Mouse (Mus musculus) large intestine, adult 2 months (tissue): Measurements from ENCODE around the gene F11r. TPM values are rescaled to one million over a fixed set of nuclear protein-coding genes. Genes with fewer than 3 reads are reported as not detected.

ENCODE experiments used
- DNase-seq: peaks from one replicate; pipeline ENCODE4 v3.0.0-alpha.2; 2012; ENCODE audit warnings: low read depth, low spot score
- WGBS: fragments of 180-500 bp; shearing (Covaris S2); methylation state at CpG from one replicate; pipeline ENCODE4 v1.1.7; 2018; 5-methylcytosine and 5-hydroxymethylcytosine counted together
- polyA plus RNA-seq: library from polyadenylated mRNA; depleted of rRNA; stranded (reverse); fragments of >200 nt; gene quantifications from 2 replicates; pipeline ENCODE4 v1.2.3, GENCODE M21; 2012; rRNA removed

The F11r gene
- polyA plus RNA-seq = 160 and 191 TPM in 2 replicates

GRCm38 (mm10) chr1:171437264-171438013 lies at the start of gene F11r:
TSS of gene F11r (plus strand) at chr1:171437535.
- 2% methylated on average over 46 of the region's 46 CpGs for WGBS

DNA sequence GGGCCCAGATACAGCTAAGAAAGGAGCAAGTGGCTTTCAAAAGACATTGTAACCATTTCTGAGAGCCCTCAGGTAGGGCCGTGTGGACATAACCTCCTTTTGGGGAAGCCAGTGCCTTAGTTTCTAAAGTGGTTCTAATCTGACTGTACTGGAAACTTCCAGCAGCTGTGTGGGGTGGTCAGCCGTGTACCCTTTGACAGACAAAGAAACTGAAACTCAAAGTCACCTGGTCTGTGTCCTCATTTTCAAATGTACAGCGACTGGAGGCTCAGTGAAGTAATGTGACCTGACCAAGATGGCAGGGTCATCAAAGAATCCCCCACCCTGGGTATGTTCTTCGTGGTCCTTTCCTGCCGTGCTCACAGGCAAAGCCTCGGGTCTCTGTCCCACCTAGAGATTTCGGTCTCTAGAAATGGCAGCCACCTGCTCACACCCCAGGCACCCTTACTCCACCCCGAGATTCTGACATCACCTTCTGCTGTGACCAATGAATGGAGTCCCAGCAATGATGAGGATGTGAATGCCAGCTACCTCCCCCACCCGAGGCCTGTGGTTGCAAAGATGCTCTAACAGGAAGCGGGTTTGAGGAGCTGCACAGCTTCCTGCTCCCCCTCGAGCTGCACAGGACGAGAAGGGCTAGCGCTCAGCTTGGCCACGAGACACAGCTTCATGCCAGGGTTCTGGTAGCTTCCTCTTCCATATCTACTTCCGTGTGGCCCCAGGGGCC lies 48.8 kb upstream of the F11r start, which contains the start of gene Arhgap30:
Arhgap30 (plus strand) TSS at position 579 of the 727 bp plus-strand sequence.
- WGBS = 77% methylated on average over 15 of the region's 15 CpGs
- no peak for DNase-seq

More at GRCm38 (mm10) chr1:171437264-171438013, at the start of gene F11r:
- peak; percentile 100 for DNase-seq

GRCm38 (mm10) chr1:171390101-171390500 lies 47.2 kb upstream of the F11r start:
- DNase-seq = no peak
- WGBS = 54% methylated on average over 4 of the region's 4 CpGs

DNA sequence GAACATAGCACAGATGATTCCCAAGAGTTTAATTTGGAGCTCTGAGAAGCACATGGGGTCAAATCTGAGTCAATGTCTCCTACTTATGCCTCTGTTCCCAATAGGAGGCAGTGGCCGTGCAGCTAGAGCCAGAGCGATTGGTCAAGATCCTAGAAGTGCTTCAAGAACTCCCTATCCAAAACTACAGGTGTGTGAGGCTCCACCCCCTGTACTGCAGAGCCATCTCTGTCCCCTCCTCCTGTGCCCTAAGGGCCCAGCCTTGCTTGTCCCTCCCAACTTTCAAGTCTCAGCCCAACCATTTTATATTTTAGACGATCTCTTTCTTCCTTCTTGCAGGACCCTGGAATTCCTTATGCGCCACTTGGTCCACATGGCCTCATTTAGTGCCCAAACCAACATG lies 35.5 kb upstream of the F11r start:
- DNase-seq = no peak
- 84% methylated on average over 4 of the region's 4 CpGs for WGBS

DNA sequence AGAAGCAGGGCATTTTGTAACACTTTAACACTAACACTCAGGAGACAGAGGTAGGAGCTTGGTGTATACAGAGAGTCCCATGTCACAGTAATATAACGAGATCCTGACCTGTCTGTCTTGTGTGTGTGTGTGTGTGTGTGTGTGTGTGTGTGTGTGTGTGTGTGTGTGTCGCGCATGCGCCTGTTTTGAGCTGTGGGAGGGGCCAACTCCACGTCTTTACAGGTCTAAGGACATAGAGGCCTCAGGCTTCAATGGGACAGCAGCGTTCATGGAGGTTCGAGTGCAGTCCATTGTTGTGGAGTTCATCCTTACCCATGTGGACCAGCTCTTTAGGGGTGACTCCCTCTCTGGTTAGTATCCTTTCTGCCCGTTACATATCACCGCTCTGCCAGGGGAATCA lies 34.3 kb upstream of the F11r start:
- 81% methylated on average over 9 of the region's 9 CpGs for WGBS
- DNase-seq = no peak

DNA sequence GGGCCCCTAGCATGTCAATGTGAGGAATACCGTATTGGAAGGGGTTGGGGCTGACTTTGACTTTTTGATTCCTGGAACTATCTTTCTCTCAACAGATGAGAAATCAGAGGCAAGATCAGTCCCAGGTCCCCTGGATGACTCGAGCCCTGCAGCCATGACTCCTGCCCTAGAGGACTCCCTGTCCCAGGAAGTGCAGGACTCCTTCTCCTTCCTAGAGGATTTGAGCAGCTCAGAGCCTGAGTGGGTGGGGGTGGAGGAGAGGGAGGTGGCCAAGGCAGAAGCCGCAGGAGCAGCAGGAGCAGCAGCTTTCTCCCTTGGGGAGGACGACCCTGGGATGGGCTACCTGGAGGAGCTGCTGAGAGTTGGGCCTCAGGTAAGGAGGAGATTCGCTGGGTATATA lies 30.1 kb upstream of the F11r start:
- DNase-seq = no peak
- WGBS = 73% methylated on average over 5 of the region's 5 CpGs

DNA sequence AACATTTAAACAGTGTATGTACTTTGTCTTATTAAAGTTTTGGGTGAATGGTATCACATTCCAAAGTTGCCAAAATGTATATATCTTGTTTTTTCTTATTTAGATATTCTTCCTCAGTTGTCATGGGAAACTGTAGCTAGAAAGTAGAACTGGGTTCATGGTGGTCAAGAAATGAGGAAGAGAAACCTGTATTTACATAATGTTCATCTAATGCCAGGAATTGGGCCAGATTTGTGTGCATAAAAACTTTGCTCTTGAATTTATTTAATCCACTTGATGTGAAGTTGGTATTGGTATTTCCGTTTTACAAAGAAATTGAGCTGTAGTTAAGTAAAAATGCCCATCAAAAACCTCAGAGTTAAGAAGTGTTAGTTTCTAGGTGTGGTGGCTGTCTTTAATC lies 27.1 kb upstream of the F11r start:
- 98% methylated on average over 1 of the region's 1 CpGs for WGBS
- no peak for DNase-seq

DNA sequence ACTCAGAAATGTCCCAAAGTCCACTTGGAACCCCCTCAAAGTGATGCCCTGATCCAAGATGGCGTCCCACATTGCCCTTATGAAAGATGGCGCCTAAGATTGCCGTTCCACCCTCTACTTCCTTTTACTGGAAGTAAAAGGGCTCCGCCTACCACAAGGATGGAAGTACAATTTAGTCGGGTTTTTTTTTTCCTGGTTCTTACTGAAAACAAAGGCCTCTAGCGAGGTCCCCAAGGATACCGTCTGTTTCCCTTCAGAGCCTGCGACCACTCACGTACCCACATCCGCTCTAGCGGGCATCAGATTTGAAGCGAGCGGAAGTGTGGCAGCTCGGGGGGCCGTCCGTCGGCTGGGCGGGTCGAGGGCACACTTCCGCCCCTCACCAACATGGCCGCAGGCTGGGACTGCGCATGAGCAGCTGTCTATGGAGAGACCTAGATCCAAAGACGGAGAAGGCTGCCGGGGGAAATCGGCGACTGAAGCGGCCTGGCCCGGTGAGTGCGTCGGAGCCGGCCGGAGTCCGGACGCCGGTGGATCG lies 26.3 kb upstream of the F11r start, which contains the start of gene Usf1:
Usf1 (plus strand) TSS at position 367 of the 538 bp plus-strand sequence.
- DNase-seq = no peak
- WGBS = 1% methylated on average over 36 of the region's 36 CpGs

GRCm38 (mm10) chr1:171411492-171411941 lies 25.8 kb upstream of the F11r start:
- no peak for DNase-seq
- under 1% methylated on average over 39 of the region's 39 CpGs for WGBS

DNA sequence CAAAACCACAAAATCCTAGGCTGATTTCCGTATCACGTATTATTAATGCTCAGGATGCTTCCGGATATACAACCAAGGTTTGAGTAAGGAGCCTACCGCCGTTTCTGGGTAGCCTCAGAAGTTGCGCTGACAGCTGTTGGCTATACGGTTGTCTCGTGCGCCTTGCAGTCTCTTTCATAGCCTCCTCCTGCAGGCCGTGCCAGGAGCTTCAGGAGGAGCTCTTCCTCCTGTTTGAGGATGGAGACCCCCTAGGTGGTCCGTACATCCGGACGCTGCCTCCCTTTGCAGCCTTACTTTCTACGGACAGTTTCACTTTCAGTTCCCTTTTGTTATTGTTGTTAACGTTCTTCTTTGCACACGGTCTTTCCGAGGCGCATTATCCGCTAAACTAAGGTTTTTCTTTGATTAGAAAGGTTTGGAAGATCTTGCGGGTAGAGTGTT lies 25.3 kb upstream of the F11r start:
- DNase-seq = no peak
- under 1% methylated on average over 20 of the region's 20 CpGs for WGBS

DNA sequence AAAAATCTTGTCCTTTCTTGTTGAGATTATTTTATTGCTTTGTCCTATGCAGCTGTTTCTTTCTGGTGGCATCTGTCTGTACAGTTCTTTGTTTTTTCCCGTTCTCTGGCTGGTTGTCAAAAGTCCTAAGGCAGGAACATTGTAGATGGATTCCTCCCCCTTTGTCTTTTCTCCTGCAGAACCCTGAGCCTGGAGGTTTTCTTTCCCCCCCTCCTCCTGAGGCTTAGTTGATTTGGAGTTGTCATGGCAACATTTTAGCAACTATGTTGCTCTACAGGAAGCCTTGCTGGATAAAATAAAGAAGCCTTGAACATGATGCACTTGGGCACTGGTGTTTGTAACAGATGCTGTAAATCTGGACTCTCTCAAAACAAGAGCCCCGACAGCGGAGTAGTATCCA lies 24.9 kb upstream of the F11r start:
- WGBS = 37% methylated on average over 3 of the region's 3 CpGs
- no peak for DNase-seq

DNA sequence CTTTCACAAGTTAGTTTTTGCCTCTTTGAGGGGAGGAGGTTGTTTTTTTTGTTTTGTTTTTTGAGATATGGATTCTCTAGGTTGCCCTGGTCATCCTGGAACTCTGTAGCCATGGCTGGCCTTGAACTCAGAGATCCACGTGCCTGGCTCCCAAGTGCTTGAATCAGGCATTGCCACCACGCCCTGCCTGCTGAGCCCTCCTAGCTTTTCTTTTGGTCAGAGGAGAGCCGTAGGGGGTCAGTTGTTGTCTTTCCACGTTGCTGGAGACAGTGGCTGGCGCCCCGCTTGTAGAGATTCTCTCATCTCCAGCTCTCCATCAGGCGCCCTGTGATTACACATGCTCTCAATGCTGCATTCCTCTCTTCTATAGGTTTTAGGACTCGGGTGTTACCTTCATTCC lies 23.7 kb upstream of the F11r start:
- 79% methylated on average over 8 of the region's 8 CpGs for WGBS
- DNase-seq = no peak

- 30% methylated on average over 5 of the region's 5 CpGs for WGBS
- DNase-seq = no peak
Measured at GRCm38 (mm10) chr1:171418660-171419059, 18.7 kb upstream of the F11r start, which contains the start of gene Tstd1. TSS of gene Tstd1 (plus strand) at chr1:171418872.

- 33% methylated on average over 12 of the region's 12 CpGs for WGBS
- no peak for DNase-seq
Measured at GRCm38 (mm10) chr1:171419291-171419882, 17.9 kb upstream of the F11r start.

- 74% methylated on average over 5 of the region's 5 CpGs for WGBS
- DNase-seq = no peak
Measured at GRCm38 (mm10) chr1:171419905-171420304, 17.4 kb upstream of the F11r start.

DNA sequence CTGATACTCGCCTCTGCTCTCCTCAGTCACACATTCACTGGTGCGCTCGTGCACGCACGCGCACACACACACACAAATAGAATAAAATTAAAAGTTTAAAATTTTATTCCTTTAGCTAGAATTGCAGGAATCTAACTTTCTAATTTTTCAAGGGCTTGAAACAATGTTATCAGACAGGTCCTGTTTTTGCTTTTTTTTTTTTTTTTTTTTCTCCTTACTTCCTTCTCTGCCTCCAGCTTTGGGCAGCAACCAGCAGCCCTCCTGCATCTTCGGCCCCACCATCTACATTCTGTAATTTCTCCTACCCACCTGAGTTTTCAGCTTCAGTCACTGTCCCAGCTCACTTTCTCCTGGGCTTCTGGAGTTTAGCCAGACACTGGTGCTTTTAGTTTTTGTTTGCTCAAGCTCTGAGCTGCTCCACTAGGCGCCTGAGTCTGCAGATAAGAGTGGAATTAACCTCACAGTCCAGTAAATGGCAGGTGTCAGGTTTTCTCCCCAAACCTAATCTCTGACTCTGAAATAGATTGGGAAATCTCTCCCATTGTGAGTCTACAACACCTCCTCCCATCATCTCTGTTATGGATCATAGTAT lies 14.7 kb upstream of the F11r start:
- no peak for DNase-seq
- WGBS = 57% methylated on average over 8 of the region's 8 CpGs

- WGBS = 25% methylated on average over 5 of the region's 5 CpGs
- DNase-seq = no peak
Measured at GRCm38 (mm10) chr1:171424638-171425037, 12.7 kb upstream of the F11r start.

DNA sequence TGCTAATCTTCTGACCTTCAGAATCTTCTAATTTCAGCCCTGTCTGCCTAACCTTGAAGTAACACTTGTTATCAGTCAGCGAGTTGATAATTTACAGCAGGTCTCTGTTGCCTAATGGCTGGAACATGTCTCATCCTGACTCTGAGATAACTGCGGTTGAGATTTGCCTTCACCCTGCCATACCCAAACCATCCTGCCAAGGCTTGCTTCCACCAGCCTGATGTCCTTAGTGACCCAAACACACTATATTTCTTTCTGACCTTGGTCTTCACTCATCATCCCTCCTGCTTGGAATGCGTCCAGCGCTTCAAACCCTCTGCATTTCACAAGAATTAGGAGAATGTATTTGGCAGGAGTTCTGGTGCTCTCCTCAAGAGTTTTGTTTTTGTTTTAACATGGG lies 12.2 kb upstream of the F11r start:
- 52% methylated on average over 4 of the region's 4 CpGs for WGBS
- no peak for DNase-seq

DNA sequence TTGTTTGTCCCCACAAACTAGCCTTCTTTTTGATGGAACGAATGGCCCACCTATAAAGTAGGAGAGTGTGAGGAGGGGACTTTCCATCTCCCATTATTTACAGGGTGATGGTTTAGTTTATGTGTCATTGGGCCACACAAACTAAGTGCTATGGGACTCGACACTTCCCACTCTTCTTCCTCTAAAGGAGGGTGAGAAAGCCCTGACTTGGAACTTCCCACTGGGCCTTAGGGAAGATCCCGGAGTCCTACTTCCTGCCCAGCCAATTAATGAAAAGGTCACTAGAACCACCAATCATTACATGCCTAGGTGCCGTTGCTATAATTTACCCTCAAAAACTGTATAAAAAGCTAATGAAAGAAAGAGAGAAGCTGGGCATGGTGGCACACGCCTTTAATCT lies 5.2 kb upstream of the F11r start:
- no peak for DNase-seq
- 81% methylated on average over 5 of the region's 5 CpGs for WGBS
